Mouse (Mus musculus): ENCODE measurements around the gene Ptprn. TPM values are rescaled to one million over a fixed set of nuclear protein-coding genes. Genes with fewer than 3 reads are reported as not detected.

Gene Ptprn
- polyA plus RNA-seq, 1 experiment, result 172 TPM

DNA sequence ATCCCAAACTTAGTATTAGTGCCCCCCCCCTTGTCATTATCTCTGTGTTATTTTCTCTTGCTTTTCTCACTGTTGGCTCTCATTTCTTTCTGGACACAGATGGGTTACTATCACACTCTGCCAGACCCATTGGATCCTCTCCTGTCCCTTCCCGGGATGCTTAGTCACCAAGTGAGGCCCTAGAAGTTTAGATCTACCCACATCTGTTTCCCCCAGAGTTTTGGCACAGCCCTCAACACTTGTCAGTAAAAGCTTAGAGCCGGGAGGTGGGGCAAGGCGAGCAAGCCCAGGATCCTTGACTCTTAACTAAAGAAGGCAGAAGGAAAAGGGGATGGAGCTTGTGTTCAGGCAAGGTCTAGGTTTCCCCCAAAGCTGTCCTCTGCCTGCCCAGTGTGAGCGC lies 35.1 kb downstream of the Ptprn start:
- no peaks in the 10 kb centered on the region for H3K4me1 ChIP-seq (ENCODE audit: control insufficient read depth, insufficient read depth, low read length)
- 45% methylated on average over 4 of the region's 4 CpGs for WGBS
- no peaks in the 10 kb centered on the region for H3K27me3 ChIP-seq (ENCODE audit: control insufficient read depth, insufficient read depth, low read length)
- H3K4me3 ChIP-seq (replicated peaks; ENCODE audit: insufficient read depth, low read depth, low read length), result no peak overlapping the region
- no peak overlapping the region for H3K27ac ChIP-seq (ENCODE audit: insufficient read depth, low read length)
- TF ChIP-seq CTCF (IDR thresholded peaks at IDR 0.05; ENCODE audit: borderline replicate concordance, insufficient read depth, low read depth, low read length) (no peak), POLR2A (IDR thresholded peaks at IDR 0.05; ENCODE audit: borderline replicate concordance, insufficient read depth, low read length) (no peak)
- DNase-seq, result no peak

DNA sequence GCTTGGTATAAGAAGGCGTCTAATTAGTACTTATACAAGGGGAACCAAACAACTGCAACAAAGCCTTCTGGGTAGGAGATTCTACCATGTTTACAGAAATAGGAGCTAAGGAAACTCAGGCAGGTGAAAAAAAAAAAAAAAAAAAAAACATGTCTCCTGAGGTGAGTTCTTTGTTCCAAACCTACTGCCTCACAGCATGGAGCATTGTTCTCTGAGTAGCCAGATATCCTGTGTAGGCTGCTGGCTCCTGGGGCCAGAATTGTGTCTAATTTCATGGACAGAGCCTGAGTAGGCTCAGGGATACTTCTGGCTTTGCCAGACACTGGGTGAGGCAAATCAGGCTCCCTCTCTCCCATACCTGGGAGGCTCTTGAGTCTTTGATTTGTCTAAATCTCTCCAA lies 36.6 kb downstream of the Ptprn start:
- H3K27me3 ChIP-seq (ENCODE audit: control insufficient read depth, insufficient read depth, low read length), result no peaks in the 10 kb centered on the region
- TF ChIP-seq POLR2A (IDR thresholded peaks at IDR 0.05; ENCODE audit: borderline replicate concordance, insufficient read depth, low read length) (no peak), CTCF (IDR thresholded peaks at IDR 0.05; ENCODE audit: borderline replicate concordance, insufficient read depth, low read depth, low read length) (no peak)
- H3K4me3 ChIP-seq (replicated peaks; ENCODE audit: insufficient read depth, low read depth, low read length), result no peak overlapping the region
- H3K27ac ChIP-seq (ENCODE audit: insufficient read depth, low read length), result no peak overlapping the region
- 94% methylated on average over 1 of the region's 1 CpGs for WGBS
- no peak for DNase-seq
- H3K4me1 ChIP-seq (ENCODE audit: control insufficient read depth, insufficient read depth, low read length), result no peaks in the 10 kb centered on the region

DNA sequence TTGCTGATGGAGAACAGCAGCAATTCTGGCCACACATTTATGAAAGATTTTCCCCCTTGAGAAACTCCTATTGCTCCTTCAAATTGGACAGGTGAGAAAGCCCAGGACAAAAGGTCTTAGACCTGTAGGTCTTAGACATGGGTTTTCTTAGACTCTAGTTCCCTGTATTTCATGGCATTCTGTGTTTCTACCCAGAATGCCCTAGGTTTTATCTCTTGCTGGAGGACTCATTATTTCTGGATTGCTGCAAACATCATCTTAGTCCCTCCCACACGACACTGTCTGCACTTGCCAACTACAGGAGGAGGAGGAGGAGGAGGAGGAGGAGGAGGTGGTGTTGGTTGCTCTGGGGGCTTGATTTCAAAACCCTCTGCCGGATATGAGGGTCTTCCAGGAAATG lies 38.2 kb downstream of the Ptprn start:
- Histone ChIP-seq H3K4me3 (replicated peaks; ENCODE audit: insufficient read depth, low read depth, low read length) (no peak overlapping the region), H3K27ac (ENCODE audit: insufficient read depth, low read length) (no peak overlapping the region), H3K4me1 (ENCODE audit: control insufficient read depth, insufficient read depth, low read length) (no peaks in the 10 kb centered on the region), H3K27me3 (ENCODE audit: control insufficient read depth, insufficient read depth, low read length) (no peaks in the 10 kb centered on the region)
- TF ChIP-seq CTCF (IDR thresholded peaks at IDR 0.05; ENCODE audit: borderline replicate concordance, insufficient read depth, low read depth, low read length), result no peak
- no peak for TF ChIP-seq POLR2A (IDR thresholded peaks at IDR 0.05; ENCODE audit: borderline replicate concordance, insufficient read depth, low read length)
- DNase-seq, result no peak
- 71% methylated on average over 2 of the region's 2 CpGs for WGBS

DNA sequence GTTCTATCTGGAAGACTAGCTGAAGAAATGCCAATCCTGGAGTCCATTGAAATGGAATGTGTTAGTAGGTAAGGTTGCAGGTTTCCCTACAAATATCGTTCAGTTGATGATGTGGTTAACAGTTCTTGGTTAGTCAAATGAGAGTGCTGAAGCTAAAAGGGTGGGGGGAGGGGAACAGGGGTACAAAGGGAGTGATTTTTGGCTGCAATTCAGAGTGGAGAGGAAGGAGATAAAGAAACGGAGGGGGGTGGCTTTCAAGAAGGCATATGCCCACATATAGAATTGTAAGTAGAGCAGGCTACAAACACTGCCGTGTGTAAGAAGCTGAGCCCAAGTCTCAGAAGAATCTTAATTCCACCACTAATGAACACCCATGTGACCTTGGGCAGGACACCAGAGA lies 38.8 kb downstream of the Ptprn start:
- TF ChIP-seq POLR2A (IDR thresholded peaks at IDR 0.05; ENCODE audit: borderline replicate concordance, insufficient read depth, low read length) (no peak), CTCF (IDR thresholded peaks at IDR 0.05; ENCODE audit: borderline replicate concordance, insufficient read depth, low read depth, low read length) (no peak)
- no peak for DNase-seq
- H3K27me3 ChIP-seq (ENCODE audit: control insufficient read depth, insufficient read depth, low read length), result no peaks in the 10 kb centered on the region
- H3K27ac ChIP-seq (ENCODE audit: insufficient read depth, low read length), result no peak overlapping the region
- H3K4me1 ChIP-seq (ENCODE audit: control insufficient read depth, insufficient read depth, low read length), result no peaks in the 10 kb centered on the region
- H3K4me3 ChIP-seq (replicated peaks; ENCODE audit: insufficient read depth, low read depth, low read length), result no peak overlapping the region
- WGBS, result 67% methylated on average over 3 of the region's 3 CpGs

DNA sequence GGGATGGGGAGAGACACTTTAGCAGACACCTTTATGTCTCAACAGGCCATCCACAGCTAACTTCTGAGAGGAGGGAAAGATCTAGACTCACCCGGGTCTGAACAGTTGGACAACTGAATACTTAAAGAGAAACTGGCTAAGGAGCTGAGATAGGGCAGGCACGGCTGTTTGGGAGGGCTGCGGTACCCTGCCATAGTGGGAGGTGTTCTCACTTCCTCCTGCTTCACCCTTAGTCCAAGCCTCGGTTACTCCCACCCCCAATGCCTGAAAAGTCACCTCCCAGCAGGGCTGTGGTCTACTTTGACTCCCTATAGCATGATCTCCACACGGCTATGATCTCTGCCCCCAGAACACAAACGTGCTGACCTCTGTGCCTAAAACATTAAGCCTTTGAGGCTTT lies 40.8 kb downstream of the Ptprn start:
- WGBS, result 75% methylated on average over 6 of the region's 6 CpGs
- H3K27me3 ChIP-seq (ENCODE audit: control insufficient read depth, insufficient read depth, low read length), result no peaks in the 10 kb centered on the region

DNA sequence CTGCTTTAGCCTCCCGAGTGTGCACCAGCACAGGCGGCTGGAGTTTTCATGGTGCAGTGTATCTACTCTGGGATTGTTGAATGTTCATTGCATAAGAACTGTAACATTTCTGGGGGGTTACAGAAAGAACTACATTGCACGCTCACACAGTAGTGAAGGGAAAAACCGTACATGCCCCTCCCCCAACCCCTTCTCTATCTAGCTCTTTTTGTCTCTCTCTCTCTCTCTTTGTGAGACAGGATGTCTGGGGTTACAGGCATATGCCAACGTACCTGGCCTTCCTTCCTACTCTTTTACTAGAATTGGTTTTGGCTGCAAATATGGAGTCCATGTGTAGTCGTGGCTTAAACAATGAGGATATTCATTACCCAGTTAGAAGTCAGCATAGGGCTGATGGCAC lies 41.4 kb downstream of the Ptprn start:
- Histone ChIP-seq H3K27me3 (ENCODE audit: control insufficient read depth, insufficient read depth, low read length) (no peaks in the 10 kb centered on the region), H3K4me3 (replicated peaks; ENCODE audit: insufficient read depth, low read depth, low read length) (no peak overlapping the region), H3K4me1 (ENCODE audit: control insufficient read depth, insufficient read depth, low read length) (no peaks in the 10 kb centered on the region), H3K27ac (ENCODE audit: insufficient read depth, low read length) (no peak overlapping the region)
- DNase-seq, result no peak
- no peak for TF ChIP-seq POLR2A (IDR thresholded peaks at IDR 0.05; ENCODE audit: borderline replicate concordance, insufficient read depth, low read length)
- TF ChIP-seq CTCF (IDR thresholded peaks at IDR 0.05; ENCODE audit: borderline replicate concordance, insufficient read depth, low read depth, low read length), result no peak
- 82% methylated on average over 6 of the region's 6 CpGs for WGBS

More for the DNA sequence above, 40.8 kb downstream of the Ptprn start:
- Histone ChIP-seq H3K4me1 (ENCODE audit: control insufficient read depth, insufficient read depth, low read length) (no peaks in the 10 kb centered on the region), H3K4me3 (replicated peaks; ENCODE audit: insufficient read depth, low read depth, low read length) (no peak overlapping the region), H3K27ac (ENCODE audit: insufficient read depth, low read length) (no peak overlapping the region)
- TF ChIP-seq CTCF (IDR thresholded peaks at IDR 0.05; ENCODE audit: borderline replicate concordance, insufficient read depth, low read depth, low read length) (no peak), POLR2A (IDR thresholded peaks at IDR 0.05; ENCODE audit: borderline replicate concordance, insufficient read depth, low read length) (no peak)
- DNase-seq, result no peak

DNA sequence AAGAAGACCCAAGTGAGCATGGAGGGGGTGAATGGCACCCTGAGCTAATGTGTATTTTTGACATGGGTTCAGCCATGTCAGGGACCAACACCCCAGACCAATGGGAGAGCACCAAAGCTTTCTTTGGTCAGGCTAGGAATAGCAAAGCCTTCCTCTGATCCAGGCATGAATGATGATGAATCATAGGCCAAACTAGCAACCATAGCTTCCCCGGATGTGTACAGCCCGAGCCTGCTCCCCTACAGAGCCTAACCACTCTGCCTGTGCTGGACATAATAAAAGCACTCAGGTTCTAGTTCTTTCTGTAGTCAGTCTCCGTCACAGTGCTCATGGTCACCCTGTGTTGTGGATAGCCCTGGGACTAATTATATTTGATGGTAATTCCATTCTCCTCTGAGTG lies 42.8 kb downstream of the Ptprn start:
- DNase-seq, result no peak
- 88% methylated on average over 3 of the region's 3 CpGs for WGBS
- no peak overlapping the region for H3K4me3 ChIP-seq (replicated peaks; ENCODE audit: insufficient read depth, low read depth, low read length)
- H3K27ac ChIP-seq (ENCODE audit: insufficient read depth, low read length), result no peak overlapping the region
- no peaks in the 10 kb centered on the region for H3K27me3 ChIP-seq (ENCODE audit: control insufficient read depth, insufficient read depth, low read length)
- TF ChIP-seq CTCF (IDR thresholded peaks at IDR 0.05; ENCODE audit: borderline replicate concordance, insufficient read depth, low read depth, low read length) (no peak), POLR2A (IDR thresholded peaks at IDR 0.05; ENCODE audit: borderline replicate concordance, insufficient read depth, low read length) (no peak)
- H3K4me1 ChIP-seq (ENCODE audit: control insufficient read depth, insufficient read depth, low read length), result peaks cover 2% of the 10 kb centered on the region; the same call in 1 of the 2 replicates

DNA sequence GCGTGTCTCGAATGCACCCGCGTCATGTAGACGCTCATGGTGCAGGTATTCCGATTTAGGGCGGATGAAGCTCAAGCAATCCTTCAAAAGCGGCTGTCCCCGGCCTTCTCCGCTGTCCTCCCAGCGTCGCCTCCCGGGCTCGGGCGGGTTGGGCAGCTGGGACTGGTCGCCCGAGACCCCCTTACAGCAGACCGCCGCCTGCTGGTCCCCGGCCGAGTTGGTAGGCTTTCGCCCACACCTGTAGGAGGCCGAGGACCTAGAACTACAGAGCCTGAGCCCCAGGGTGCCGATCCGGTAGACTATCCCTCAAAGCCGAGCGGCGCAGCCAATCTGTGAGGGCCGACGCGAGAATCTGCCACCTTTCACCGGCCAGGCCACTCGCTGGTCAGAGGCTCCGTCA lies 44.8 kb downstream of the Ptprn start, which contains the start of gene Tuba4a:
Tuba4a (minus strand) TSS at position 335 of the 400 bp plus-strand sequence.
- H3K27me3 ChIP-seq (ENCODE audit: control insufficient read depth, insufficient read depth, low read length), result no peaks in the 10 kb centered on the region
- H3K27ac ChIP-seq (ENCODE audit: insufficient read depth, low read length), result peak within 1 kb of the TSS; percentile 93
- H3K4me3 ChIP-seq (replicated peaks; ENCODE audit: insufficient read depth, low read depth, low read length), result peak within 1 kb of the TSS; percentile 69
- H3K4me1 ChIP-seq (ENCODE audit: control insufficient read depth, insufficient read depth, low read length), result peaks cover 11% of the 10 kb centered on the region
- WGBS, result under 1% methylated on average over 34 of the region's 34 CpGs
- no peak for DNase-seq
- TF ChIP-seq POLR2A (IDR thresholded peaks at IDR 0.05; ENCODE audit: borderline replicate concordance, insufficient read depth, low read length), result no peak
- TF ChIP-seq CTCF (IDR thresholded peaks at IDR 0.05; ENCODE audit: borderline replicate concordance, insufficient read depth, low read depth, low read length), result no peak

All from cerebellum, adult 2 months (tissue).